11 mouse cellular contexts compared by ENCODE assay signal in the genomic region with DNA sequence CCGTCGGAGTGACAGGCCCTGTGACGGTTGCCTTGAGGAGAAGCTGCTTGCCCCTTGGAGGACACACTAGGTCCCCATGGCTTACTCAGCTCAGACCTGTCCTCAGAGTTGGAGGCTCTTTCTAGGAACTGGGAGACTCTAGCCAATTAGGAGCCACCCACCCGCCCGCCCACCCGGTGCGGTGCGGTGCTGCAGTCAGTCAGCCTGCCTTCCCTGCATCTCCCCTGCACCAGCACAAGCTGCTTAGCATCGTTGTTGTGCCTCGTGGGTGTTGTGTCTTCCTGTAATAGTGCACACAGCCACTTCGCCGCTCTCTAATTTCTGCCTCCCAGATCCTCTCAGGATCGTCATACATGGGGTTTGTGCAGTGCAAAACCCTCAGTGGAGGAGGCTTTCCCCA.
DNase-seq lines count a peak whose midpoint lies in the region; ATAC-seq and TF ChIP-seq lines count a peak whose summit lies in the region.
"Had no signal": no experiment of that assay in that cellular context is flagged by ENCODE, and none has a peak within 500 bp of the region (broad histone marks: within the 10 kb centered on the region; RNA-seq: fewer than 3 reads in every experiment).

No protein-coding gene starts in this region.

- TF ChIP-seq CTCF in gastrocnemius, adult 2 months (IDR thresholded peaks at IDR 0.05) = no peak

- intact Hi-C loops in gastrocnemius, adult 2 months (cut with DNase I) = no loop called here
- intact Hi-C loops in heart, postnatal 25 days (cut with DNase I) = no loop called here

- no peak for ATAC-seq in kidney, embryonic 15.5 days (replicated peaks; ENCODE audit: low FRiP score)

- WGBS in midbrain, embryonic 10.5 days = 37% methylated on average over 13 of the region's 13 CpGs
- WGBS in kidney, embryonic 15.5 days = 52% methylated on average over 13 of the region's 13 CpGs

- peak overlapping the region; percentile 51 for H3K27ac ChIP-seq in gastrocnemius, adult 2 months
- H3K27ac ChIP-seq in midbrain, embryonic 10.5 days (replicated peaks) = peak overlapping the region; percentile 61
- H3K27ac ChIP-seq in kidney, embryonic 15.5 days = no peak overlapping the region
- H3K27ac ChIP-seq: stomach, embryonic 15.5 days had no signal

- H3K4me3 ChIP-seq in gastrocnemius, adult 2 months = no peak overlapping the region
- H3K4me3 ChIP-seq in midbrain, embryonic 10.5 days = no peak overlapping the region
- no peak overlapping the region for H3K4me3 ChIP-seq in kidney, embryonic 15.5 days (replicated peaks)
- H3K4me3 ChIP-seq: stomach, embryonic 15.5 days had no signal

- no peak for DNase-seq in gastrocnemius, adult 2 months
- DNase-seq in gastrocnemius, adult 18-20 months (ENCODE audit: low spot score) = no peak
- DNase-seq in right cerebral cortex, adult 18-20 months = peak; percentile 67
- no peak for DNase-seq in right cerebral cortex, postnatal 4 days
- DNase-seq in midbrain, embryonic 10.5 days (ENCODE audit: low spot score) = no peak
- peak; percentile 44 to 59 for DNase-seq in right cerebral cortex, postnatal 36 days (ENCODE audit: low spot score in 2 of 2)
- DNase-seq in heart, postnatal 25 days (ENCODE audit: low spot score) = no peak
- DNase-seq: cerebellum, postnatal 25 days; kidney, postnatal 36 days had no signal

- no peak overlapping the region for H3K4me2 ChIP-seq in kidney, embryonic 15.5 days
- H3K4me2 ChIP-seq: stomach, embryonic 15.5 days had no signal

- no peaks in the 10 kb centered on the region for H3K36me3 ChIP-seq in midbrain, embryonic 10.5 days
- H3K36me3 ChIP-seq in kidney, embryonic 15.5 days = no peaks in the 10 kb centered on the region
- H3K36me3 ChIP-seq: stomach, embryonic 15.5 days had no signal

- H3K9me3 ChIP-seq in midbrain, embryonic 10.5 days (replicated peaks) = no peaks in the 10 kb centered on the region
- no peaks in the 10 kb centered on the region for H3K9me3 ChIP-seq in kidney, embryonic 15.5 days (replicated peaks)
- H3K9me3 ChIP-seq: stomach, embryonic 15.5 days had no signal

- no peak overlapping the region for H3K9ac ChIP-seq in kidney, embryonic 15.5 days
- H3K9ac ChIP-seq: stomach, embryonic 15.5 days had no signal

- peaks cover 68% of the 10 kb centered on the region for H3K4me1 ChIP-seq in midbrain, embryonic 10.5 days
- peaks cover 60% of the 10 kb centered on the region for H3K4me1 ChIP-seq in kidney, embryonic 15.5 days
- H3K4me1 ChIP-seq: stomach, embryonic 15.5 days had no signal

- peaks cover 74% of the 10 kb centered on the region for H3K27me3 ChIP-seq in midbrain, embryonic 10.5 days (ENCODE audit: low read depth, poor library complexity, severe bottlenecking)
- no peaks in the 10 kb centered on the region for H3K27me3 ChIP-seq in kidney, embryonic 15.5 days
- H3K27me3 ChIP-seq: stomach, embryonic 15.5 days had no signal

Comparison
In these comparisons a context has a peak if more than half of its experiments do, and no peak if none do; other contexts are left out.
1. DNase-seq: peak in right cerebral cortex, adult 18-20 months (single experiment) and right cerebral cortex, postnatal 36 days (2 of 2); none in gastrocnemius, adult 2 months (single experiment), gastrocnemius, adult 18-20 months (single experiment), right cerebral cortex, postnatal 4 days (single experiment), midbrain, embryonic 10.5 days (single experiment) and heart, postnatal 25 days (single experiment).